Mouse (Mus musculus) midbrain, embryonic 13.5 days (tissue): Measurements from ENCODE around the gene Aanat. TPM values are rescaled to one million over a fixed set of nuclear protein-coding genes. Genes with fewer than 3 reads are reported as not detected.

Experiments
- ATAC-seq: fragments of 200-750 bp; cut with Nextera tagmentation; 2 replicates; pipeline ENCODE4 v1.8.0; 2017; ENCODE audit warnings: mild to moderate bottlenecking, moderate TSS enrichment, moderate library complexity
- H3K27ac ChIP-seq: fragments of 300-500 bp; sonication (generic); 2 replicates; pipeline ENCODE4 v1.5.1; 2015; ENCODE audit warnings: inconsistent platforms, mild to moderate bottlenecking, moderate library complexity
- H3K27me3 ChIP-seq: fragments of 300-500 bp; sonication (generic); 2 replicates; pipeline ENCODE4 v1.6.1; 2015; ENCODE audit warnings: mild to moderate bottlenecking, inconsistent platforms
- H3K36me3 ChIP-seq: fragments of 300-500 bp; sonication (generic); 2 replicates; pipeline ENCODE4 v1.6.1; 2015; ENCODE audit warnings: mild to moderate bottlenecking, inconsistent platforms
- H3K4me1 ChIP-seq: fragments of 300-500 bp; sonication (generic); replicated peaks from 2 replicates; pipeline ENCODE4 v1.6.1; 2015; ENCODE audit warnings: inconsistent platforms
- H3K4me2 ChIP-seq: fragments of 300-500 bp; sonication (generic); replicated peaks from 2 replicates; pipeline ENCODE4 v1.6.1; 2015; ENCODE audit warnings: moderate library complexity, mild to moderate bottlenecking, inconsistent platforms
- H3K4me3 ChIP-seq: fragments of 300-500 bp; sonication (generic); replicated peaks from 2 replicates; pipeline ENCODE4 v1.5.1; 2015; ENCODE audit warnings: mild to moderate bottlenecking, inconsistent platforms
- H3K9ac ChIP-seq: fragments of 300-500 bp; sonication (generic); replicated peaks from 2 replicates; pipeline ENCODE4 v1.6.1; 2015; ENCODE audit warnings: mild to moderate bottlenecking, inconsistent platforms
- H3K9me3 ChIP-seq: fragments of 300-500 bp; sonication (generic); 2 replicates; pipeline ENCODE4 v1.6.1; 2016; ENCODE audit warnings: mild to moderate bottlenecking, inconsistent platforms
- WGBS: fragments of 180-500 bp; shearing (Covaris S2); methylation state at CpG from one replicate; pipeline ENCODE4 v1.1.7; 2015; 5-methylcytosine and 5-hydroxymethylcytosine counted together
- polyA plus RNA-seq: library from polyadenylated mRNA; unstranded; fragments of >200 nt; fragmentation: Nextera tagmentation; extraction: Ambion mirVana; gene quantifications from 2 replicates; pipeline ENCODE4 v1.2.1, GENCODE M21; 2015

Gene Aanat
- polyA plus RNA-seq, 1 experiment from 2014 or later, result 0.22 TPM

DNA sequence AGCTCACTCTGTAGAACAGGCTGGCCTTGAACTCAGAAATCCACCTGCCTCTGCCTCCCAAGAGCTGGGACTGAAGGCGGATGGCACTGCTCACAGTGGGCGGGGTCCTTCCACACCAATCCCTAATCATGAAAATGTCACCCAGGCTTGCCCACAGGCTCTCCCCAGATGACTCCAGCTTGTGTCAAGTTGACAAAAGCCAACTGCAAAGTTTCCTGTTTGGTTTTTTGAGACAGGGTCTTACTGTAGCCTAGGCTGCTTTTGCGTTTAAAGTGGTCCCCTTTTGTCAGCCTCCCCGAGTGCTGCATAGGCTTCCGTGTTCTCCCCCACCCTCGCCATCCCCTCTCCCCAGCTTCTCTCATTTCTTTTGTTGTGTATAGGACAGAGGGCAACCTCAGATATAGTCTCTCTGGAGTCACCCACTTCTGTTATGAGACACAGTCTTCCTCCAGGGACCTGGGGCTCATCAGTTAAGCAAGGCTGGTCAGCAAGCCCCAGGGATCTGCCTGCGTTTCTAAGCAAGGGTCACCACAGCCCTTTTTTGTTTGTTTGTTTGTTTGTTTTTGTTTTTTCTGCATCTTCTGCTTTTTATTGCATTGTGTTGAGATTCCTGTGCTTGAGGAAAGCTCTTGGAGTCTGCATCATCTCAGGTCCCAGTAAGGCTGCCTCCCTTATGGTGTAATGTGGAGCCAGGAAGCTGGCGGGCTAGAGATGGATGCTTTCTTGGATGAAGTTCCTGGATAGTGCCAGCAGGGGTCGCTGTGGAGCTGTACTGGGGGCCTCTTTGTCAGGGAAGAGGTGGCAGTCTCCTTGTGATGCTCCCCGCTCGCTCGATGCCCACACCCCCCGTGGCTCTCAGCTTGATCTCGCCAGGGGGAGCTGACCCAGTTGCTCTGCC lies 56.7 kb downstream of the Aanat start:
- peak; percentile 90 for ATAC-seq
- peak overlapping the region; percentile 16 for H3K4me3 ChIP-seq
- peak overlapping the region; percentile 41; the same call in 1 of the 2 replicates for H3K27ac ChIP-seq
- peak overlapping the region; percentile 51 for H3K4me2 ChIP-seq
- H3K9ac ChIP-seq, result peak overlapping the region; percentile 48
- H3K9me3 ChIP-seq, result no peaks in the 10 kb centered on the region
- peaks cover 7% of the 10 kb centered on the region; the same call in 1 of the 2 replicates for H3K27me3 ChIP-seq
- 38% methylated on average over 14 of the region's 14 CpGs for WGBS
- H3K36me3 ChIP-seq, result no peaks in the 10 kb centered on the region
- peaks cover 18% of the 10 kb centered on the region for H3K4me1 ChIP-seq

- ATAC-seq, result peak; percentile 70; the same call in 1 of the 2 replicates
- Histone ChIP-seq H3K36me3 (no peaks in the 10 kb centered on the region), H3K4me3 (peak overlapping the region; percentile 16), H3K4me1 (peaks cover 18% of the 10 kb centered on the region), H3K9ac (peak overlapping the region; percentile 48), H3K4me2 (peak overlapping the region; percentile 51), H3K27me3 (peaks cover 13% of the 10 kb centered on the region), H3K9me3 (no peaks in the 10 kb centered on the region), H3K27ac (peak overlapping the region; percentile 41)
- 4% methylated on average over 19 of the region's 19 CpGs for WGBS
Measured at GRCm38 (mm10) chr11:116643579-116644224, 57.5 kb downstream of the Aanat start.

- no peak for ATAC-seq
- Histone ChIP-seq H3K4me1 (peaks cover 18% of the 10 kb centered on the region), H3K9me3 (no peaks in the 10 kb centered on the region), H3K4me2 (peak overlapping the region; percentile 51), H3K36me3 (no peaks in the 10 kb centered on the region), H3K9ac (peak overlapping the region; percentile 48), H3K27ac (peak overlapping the region; percentile 41), H3K27me3 (peaks cover 17% of the 10 kb centered on the region), H3K4me3 (no peak overlapping the region)
- WGBS, result 45% methylated on average over 21 of the region's 21 CpGs
Measured at GRCm38 (mm10) chr11:116644225-116645112, 58.2 kb downstream of the Aanat start.

DNA sequence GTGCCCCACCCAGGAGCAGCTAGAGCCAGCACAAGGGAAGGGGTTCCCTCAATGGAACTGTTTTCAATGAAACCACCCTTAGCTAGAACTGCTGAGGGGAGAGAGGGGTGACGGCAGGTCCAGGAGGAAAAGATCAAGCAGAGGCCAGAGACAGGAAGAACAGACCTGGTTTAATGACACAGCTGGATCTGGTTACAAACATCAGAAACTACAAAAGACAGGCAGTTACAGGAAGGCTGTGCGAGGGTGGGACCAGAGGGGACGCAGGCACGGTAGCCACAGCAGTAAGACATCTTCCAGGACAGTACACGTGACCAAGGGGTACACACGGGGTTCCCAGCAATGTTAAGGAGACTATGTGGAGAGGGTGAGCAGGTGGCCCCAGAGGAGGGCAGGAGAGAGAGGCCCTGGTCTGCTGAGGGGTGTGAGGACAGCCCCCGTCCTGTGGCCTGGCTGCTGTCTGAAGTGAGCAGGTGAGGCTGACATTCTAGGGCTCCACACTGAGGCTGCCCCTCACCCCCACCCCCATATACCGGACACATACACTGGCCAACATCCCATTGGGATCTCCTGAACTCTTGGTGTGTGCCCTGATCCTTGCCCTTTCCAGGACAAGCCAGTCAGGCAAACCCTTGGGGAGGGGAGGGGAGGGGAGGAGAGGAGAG lies 59.3 kb downstream of the Aanat start:
- Histone ChIP-seq H3K27me3 (peaks cover 23% of the 10 kb centered on the region), H3K27ac (no peak overlapping the region), H3K4me2 (no peak overlapping the region), H3K4me3 (no peak overlapping the region), H3K9ac (no peak overlapping the region), H3K9me3 (no peaks in the 10 kb centered on the region), H3K4me1 (peaks cover 18% of the 10 kb centered on the region), H3K36me3 (no peaks in the 10 kb centered on the region)
- WGBS, result 68% methylated on average over 8 of the region's 8 CpGs
- ATAC-seq, result no peak

DNA sequence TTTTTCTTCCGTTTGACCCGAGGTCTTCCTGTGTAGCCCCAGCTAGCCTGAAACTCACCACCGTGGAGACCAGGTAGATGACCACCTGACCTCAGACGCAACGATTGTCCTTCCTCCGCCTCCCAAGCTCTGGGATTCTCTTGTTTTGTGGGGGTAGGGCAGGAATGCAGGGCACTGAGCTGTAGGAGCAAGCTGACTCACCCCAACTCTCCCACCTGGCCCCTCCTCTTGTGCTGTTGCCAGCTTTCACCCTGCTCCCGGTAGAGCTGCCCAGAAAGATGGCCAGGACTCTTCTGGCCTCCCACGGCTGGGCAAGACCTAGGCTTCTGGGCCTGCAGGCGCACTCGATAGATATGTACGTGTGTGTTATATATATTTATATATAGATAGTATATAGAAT lies 59.9 kb downstream of the Aanat start:
- no peak for ATAC-seq

GRCm38 (mm10) chr11:116646771-116647170 lies 60.5 kb downstream of the Aanat start:
- ATAC-seq, result no peak
- 88% methylated on average over 7 of the region's 7 CpGs for WGBS
- peaks cover 21% of the 10 kb centered on the region for H3K4me1 ChIP-seq

More for the DNA sequence above, 59.9 kb downstream of the Aanat start:
- no peak overlapping the region for H3K9ac ChIP-seq
- H3K4me2 ChIP-seq, result no peak overlapping the region
- H3K4me1 ChIP-seq, result peaks cover 21% of the 10 kb centered on the region
- H3K9me3 ChIP-seq, result no peaks in the 10 kb centered on the region
- no peak overlapping the region for H3K27ac ChIP-seq
- H3K36me3 ChIP-seq, result no peaks in the 10 kb centered on the region
- H3K4me3 ChIP-seq, result no peak overlapping the region
- peaks cover 27% of the 10 kb centered on the region for H3K27me3 ChIP-seq
- 79% methylated on average over 11 of the region's 11 CpGs for WGBS

More at GRCm38 (mm10) chr11:116646771-116647170, 60.5 kb downstream of the Aanat start:
- no peaks in the 10 kb centered on the region for H3K9me3 ChIP-seq
- no peak overlapping the region for H3K4me3 ChIP-seq
- H3K36me3 ChIP-seq, result no peaks in the 10 kb centered on the region
- H3K27ac ChIP-seq, result no peak overlapping the region
- peaks cover 32% of the 10 kb centered on the region for H3K27me3 ChIP-seq
- H3K4me2 ChIP-seq, result no peak overlapping the region
- no peak overlapping the region for H3K9ac ChIP-seq

Other genes starting within 250 kb of the Aanat start
- gene Rnf157, start 173.4 kb upstream of the Aanat start, polyA plus RNA-seq, result 25.7 and 31.3 TPM in 2 replicates
- 47.7 and 50.3 TPM in 2 replicates for gene Ubald2, start 152.3 kb upstream of the Aanat start, polyA plus RNA-seq
- gene Qrich2, start 120.2 kb upstream of the Aanat start, polyA plus RNA-seq, result not detected in 2 replicates
- 175 and 187 TPM in 2 replicates for gene Prpsap1, start 92.2 kb upstream of the Aanat start, polyA plus RNA-seq
- 3.1 and 3.2 TPM in 2 replicates for gene Sphk1, start 55.5 kb upstream of the Aanat start, polyA plus RNA-seq
- 12.3 and 12.7 TPM in 2 replicates for gene Ube2o, start 5.0 kb upstream of the Aanat start, polyA plus RNA-seq
- 0.76 and 0.77 TPM in 2 replicates for gene Rhbdf2, start 40.6 kb downstream of the Aanat start, polyA plus RNA-seq
- gene Prcd, start 67.1 kb downstream of the Aanat start, polyA plus RNA-seq, result 1.0 and 1.2 TPM in 2 replicates
- 8.8 TPM in 2 replicates for gene Cygb, start 67.9 kb downstream of the Aanat start, polyA plus RNA-seq
- gene St6galnac1, start 189.1 kb downstream of the Aanat start, polyA plus RNA-seq, result not detected in 2 replicates
- gene Mxra7, start 241.6 kb downstream of the Aanat start, polyA plus RNA-seq, result 32.5 and 40.4 TPM in 2 replicates